In the genomic region with DNA sequence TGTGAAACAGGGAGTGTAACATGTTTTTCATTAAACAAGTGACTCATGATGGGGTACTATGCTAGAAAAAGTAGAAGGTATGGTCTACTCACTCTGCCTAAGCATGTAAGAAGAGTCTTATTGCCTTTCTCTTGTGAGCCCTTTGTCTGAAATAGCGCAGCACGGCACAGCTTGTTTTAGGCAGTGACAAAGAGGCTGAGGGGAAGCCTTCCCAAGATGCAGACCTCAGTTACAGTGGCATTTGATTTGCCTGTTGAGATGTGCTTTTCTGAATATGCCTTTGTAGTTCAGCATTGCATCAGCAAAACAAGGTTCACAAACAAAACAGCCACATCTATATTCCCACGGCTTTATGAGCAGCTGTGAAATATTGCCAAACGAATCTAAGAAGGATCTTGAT, we compare ENCODE assay signal across 26 mouse cellular contexts.
DNase-seq lines count a peak whose midpoint lies in the region; ATAC-seq lines count a peak whose summit lies in the region.
"Had no signal": no experiment of that assay in that cellular context is flagged by ENCODE, and none has a peak within 500 bp of the region (broad histone marks: within the 10 kb centered on the region; RNA-seq: fewer than 3 reads in every experiment).

No protein-coding gene starts in this region.

- H3K27me3 ChIP-seq in hindbrain, embryonic 11.5 days (ENCODE audit: control insufficient read depth, insufficient read depth, low read length) = no peaks in the 10 kb centered on the region
- H3K27me3 ChIP-seq in hindbrain, embryonic 10.5 days (ENCODE audit: insufficient read depth, poor library complexity, severe bottlenecking) = no peaks in the 10 kb centered on the region
- no peaks in the 10 kb centered on the region for H3K27me3 ChIP-seq in forebrain, embryonic 14.5 days (replicated peaks; ENCODE audit: control insufficient read depth, insufficient read depth, low read length)
- H3K27me3 ChIP-seq in hindbrain, embryonic 13.5 days = no peaks in the 10 kb centered on the region
- H3K27me3 ChIP-seq in midbrain, embryonic 15.5 days (replicated peaks) = no peaks in the 10 kb centered on the region
- H3K27me3 ChIP-seq: heart, embryonic 12.5 days; liver, embryonic 15.5 days; lung, embryonic 15.5 days; megakaryocyte, embryonic 14.5 days had no signal

- ATAC-seq in hindbrain, embryonic 11.5 days (ENCODE audit: low FRiP score) = 0 out of 2 replicates have a peak, but pooled peaks have one; percentile 52
- ATAC-seq in forebrain, embryonic 14.5 days = peak; percentile 56; the same call in 1 of the 2 replicates
- ATAC-seq in hindbrain, embryonic 13.5 days (ENCODE audit: low FRiP score) = 0 out of 2 replicates have a peak, but pooled peaks have one; percentile 39
- peak; percentile 69 for ATAC-seq in midbrain, embryonic 15.5 days (replicated peaks)
- ATAC-seq: CD4-positive, CD25-positive, alpha-beta regulatory T cell, adult 4 months had no signal

- DNase-seq in hindbrain, embryonic 11.5 days (ENCODE audit: low spot score) = no peak
- no peak for DNase-seq in hindbrain, embryonic 10.5 days (ENCODE audit: low spot score)
- DNase-seq in forebrain, embryonic 14.5 days (ENCODE audit: low spot score) = no peak
- no peak for DNase-seq in gastrocnemius, postnatal 25 days
- no peak for DNase-seq in kidney, postnatal 14 days
- no peak for DNase-seq in heart, postnatal 36 days
- DNase-seq: adrenal gland, postnatal 25 days; cerebellum, adult 9-11 months; heart, adult 11 months; heart, postnatal 10 days; kidney, adult 18-20 months; layer of hippocampus, adult 9-11 months; left cerebral cortex, postnatal 4 days; liver; lung, postnatal 36 days; thymus, adult 2 months; thymus, postnatal 4 days had no signal

- H3K4me1 ChIP-seq in hindbrain, embryonic 11.5 days (replicated peaks; ENCODE audit: control insufficient read depth, insufficient read depth, low read length) = no peaks in the 10 kb centered on the region
- H3K4me1 ChIP-seq in hindbrain, embryonic 10.5 days (replicated peaks) = peaks cover 16% of the 10 kb centered on the region; the same call in 1 of the 2 replicates
- 0 out of 2 replicates have a peak, but pooled peaks cover 2% of the 10 kb centered on the region for H3K4me1 ChIP-seq in forebrain, embryonic 14.5 days (ENCODE audit: control insufficient read depth, insufficient read depth, low read length)
- peaks cover 15% of the 10 kb centered on the region; the same call in 1 of the 2 replicates for H3K4me1 ChIP-seq in hindbrain, embryonic 13.5 days (replicated peaks)
- peaks cover 12% of the 10 kb centered on the region for H3K4me1 ChIP-seq in midbrain, embryonic 15.5 days
- H3K4me1 ChIP-seq: heart, embryonic 12.5 days; liver, embryonic 15.5 days; lung, embryonic 15.5 days; megakaryocyte, embryonic 14.5 days had no signal

- no peak overlapping the region for H3K9ac ChIP-seq in hindbrain, embryonic 11.5 days (ENCODE audit: low read depth, low read length)
- peak overlapping the region; percentile 13; the same call in 1 of the 2 replicates for H3K9ac ChIP-seq in forebrain, embryonic 14.5 days (ENCODE audit: low read length)
- no peak overlapping the region for H3K9ac ChIP-seq in hindbrain, embryonic 13.5 days
- H3K9ac ChIP-seq in midbrain, embryonic 15.5 days = no peak overlapping the region
- H3K9ac ChIP-seq: heart, embryonic 12.5 days; liver, embryonic 15.5 days; lung, embryonic 15.5 days had no signal

- peak overlapping the region; percentile 60; the same call in 1 of the 2 replicates for H3K27ac ChIP-seq in hindbrain, embryonic 11.5 days (ENCODE audit: low read depth, low read length)
- no peak overlapping the region for H3K27ac ChIP-seq in hindbrain, embryonic 10.5 days
- H3K27ac ChIP-seq in forebrain, embryonic 14.5 days (ENCODE audit: low read depth, low read length) = peak overlapping the region; percentile 70; the same call in 1 of the 2 replicates
- H3K27ac ChIP-seq in hindbrain, embryonic 13.5 days = peak overlapping the region; percentile 78
- peak overlapping the region; percentile 70 for H3K27ac ChIP-seq in midbrain, embryonic 15.5 days
- H3K27ac ChIP-seq: left cerebral cortex, adult 2 months; liver, embryonic 15.5 days; lung, embryonic 15.5 days; stomach, postnatal 0 days had no signal

- WGBS in hindbrain, embryonic 11.5 days = 62% methylated on average over 4 of the region's 4 CpGs
- WGBS in hindbrain, embryonic 10.5 days = 72% methylated on average over 4 of the region's 4 CpGs
- 45% methylated on average over 4 of the region's 4 CpGs for WGBS in forebrain, embryonic 14.5 days
- WGBS in hindbrain, embryonic 13.5 days = 47% methylated on average over 4 of the region's 4 CpGs
- 41% methylated on average over 4 of the region's 4 CpGs for WGBS in midbrain, embryonic 15.5 days

- no peaks in the 10 kb centered on the region for H3K36me3 ChIP-seq in hindbrain, embryonic 11.5 days (ENCODE audit: control insufficient read depth, insufficient read depth, low read length)
- H3K36me3 ChIP-seq in hindbrain, embryonic 10.5 days = no peaks in the 10 kb centered on the region
- H3K36me3 ChIP-seq in forebrain, embryonic 14.5 days (ENCODE audit: control insufficient read depth, insufficient read depth, low read length) = no peaks in the 10 kb centered on the region
- H3K36me3 ChIP-seq in hindbrain, embryonic 13.5 days = no peaks in the 10 kb centered on the region
- no peaks in the 10 kb centered on the region for H3K36me3 ChIP-seq in midbrain, embryonic 15.5 days (replicated peaks)
- H3K36me3 ChIP-seq: heart, embryonic 12.5 days; liver, embryonic 15.5 days; lung, embryonic 15.5 days had no signal

- intact Hi-C loops in heart, postnatal 36 days (cut with DNase I) = no loop called here

- no peak overlapping the region for H3K4me2 ChIP-seq in hindbrain, embryonic 11.5 days (replicated peaks; ENCODE audit: low read depth, low read length)
- H3K4me2 ChIP-seq in forebrain, embryonic 14.5 days (ENCODE audit: low read length) = no peak overlapping the region
- H3K4me2 ChIP-seq in hindbrain, embryonic 13.5 days = no peak overlapping the region
- H3K4me2 ChIP-seq in midbrain, embryonic 15.5 days = no peak overlapping the region
- H3K4me2 ChIP-seq: heart, embryonic 12.5 days; liver, embryonic 15.5 days; lung, embryonic 15.5 days had no signal

- H3K4me3 ChIP-seq in hindbrain, embryonic 11.5 days (ENCODE audit: low read depth, low read length) = no peak overlapping the region
- no peak overlapping the region for H3K4me3 ChIP-seq in hindbrain, embryonic 10.5 days
- H3K4me3 ChIP-seq in forebrain, embryonic 14.5 days (ENCODE audit: low read depth, low read length) = no peak overlapping the region
- no peak overlapping the region for H3K4me3 ChIP-seq in hindbrain, embryonic 13.5 days
- no peak overlapping the region for H3K4me3 ChIP-seq in midbrain, embryonic 15.5 days
- H3K4me3 ChIP-seq: heart, embryonic 12.5 days; left cerebral cortex, adult 2 months; liver, embryonic 15.5 days; lung, embryonic 15.5 days; megakaryocyte, embryonic 14.5 days had no signal

- no peaks in the 10 kb centered on the region for H3K9me3 ChIP-seq in hindbrain, embryonic 11.5 days (ENCODE audit: control insufficient read depth, low read length)
- H3K9me3 ChIP-seq in hindbrain, embryonic 10.5 days = no peaks in the 10 kb centered on the region
- no peaks in the 10 kb centered on the region for H3K9me3 ChIP-seq in forebrain, embryonic 14.5 days (replicated peaks; ENCODE audit: control insufficient read depth, low read length)
- H3K9me3 ChIP-seq in hindbrain, embryonic 13.5 days = no peaks in the 10 kb centered on the region
- H3K9me3 ChIP-seq in midbrain, embryonic 15.5 days = no peaks in the 10 kb centered on the region
- H3K9me3 ChIP-seq: heart, embryonic 12.5 days; liver, embryonic 15.5 days; lung, embryonic 15.5 days; megakaryocyte, embryonic 14.5 days had no signal
